Mouse (Mus musculus): ENCODE results near the gene Cd200r4. TPM values are rescaled to one million over a fixed set of nuclear protein-coding genes. Genes with fewer than 3 reads are reported as not detected.
"Not testable (repeated sequence)": the region's sequence is repeated elsewhere in the genome, so short reads cannot be mapped to it uniquely, and the experiment has no call there.

Gene Cd200r4
- total and polyA plus RNA-seq, 2 experiments = 0.06 to 0.37 TPM

- DNase-seq (ENCODE audit: extremely low read depth, low read depth, low spot score) = no peak
- Histone ChIP-seq H3K79me2 (ENCODE audit: control insufficient read depth, insufficient read depth, low read length) (no peaks in the 10 kb centered on the region), H3K36me3 (ENCODE audit: control insufficient read depth, insufficient read depth, low read length) (no peaks in the 10 kb centered on the region), H3K4me3 (ENCODE audit: insufficient read depth, low read depth, low read length) (no peak overlapping the region), H3K4me1 (ENCODE audit: control insufficient read depth, insufficient read depth, low read length) (no peaks in the 10 kb centered on the region), H3K9ac (ENCODE audit: low read depth, low read length) (no peak overlapping the region), H3K27ac (replicated peaks; ENCODE audit: insufficient read depth, low read depth, low read length) (no peak overlapping the region), H3K27me3 (ENCODE audit: control insufficient read depth, insufficient read depth, low read length) (no peaks in the 10 kb centered on the region)
- no peak for TF ChIP-seq CTCF (IDR thresholded peaks at IDR 0.05; ENCODE audit: low read depth, low read length)
- no peak for TF ChIP-seq POLR2A (IDR thresholded peaks at IDR 0.05; ENCODE audit: extremely low read depth, insufficient read depth, low read length)
- WGBS = 48% methylated on average over 1 of the region's 1 CpGs
Observed at GRCm38 (mm10) chr16:44818010-44818409, 6.5 kb downstream of the Cd200r4 start.

DNA sequence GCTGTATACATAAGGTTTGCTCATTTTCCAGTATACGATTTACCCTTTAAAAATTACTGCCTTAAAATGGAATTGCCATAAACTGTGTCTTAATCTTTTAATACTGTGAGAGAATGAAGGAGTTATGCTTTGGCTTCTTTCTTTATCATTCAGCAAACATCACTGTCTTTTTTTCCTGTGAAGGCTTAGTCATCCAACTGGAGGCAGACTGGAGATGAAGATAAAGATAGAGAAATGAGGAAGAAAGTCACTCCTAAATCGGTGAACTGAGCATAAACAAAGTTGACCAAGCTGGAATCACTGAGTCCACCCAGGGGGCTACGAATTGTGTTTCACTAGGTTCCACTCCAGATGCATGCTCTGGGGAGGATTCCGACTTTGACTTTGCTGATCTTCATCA, 9.0 kb downstream of the Cd200r4 start:
- H3K27me3 ChIP-seq (ENCODE audit: control insufficient read depth, insufficient read depth, low read length) = no peaks in the 10 kb centered on the region
- H3K79me2 ChIP-seq (ENCODE audit: control insufficient read depth, insufficient read depth, low read length) = no peaks in the 10 kb centered on the region
- no peak overlapping the region for H3K9ac ChIP-seq (ENCODE audit: low read depth, low read length)
- H3K27ac ChIP-seq (replicated peaks; ENCODE audit: insufficient read depth, low read depth, low read length) = no peak overlapping the region
- no peak for DNase-seq (ENCODE audit: extremely low read depth, low read depth, low spot score)
- 82% methylated on average over 4 of the region's 4 CpGs for WGBS
- H3K36me3 ChIP-seq (ENCODE audit: control insufficient read depth, insufficient read depth, low read length) = no peaks in the 10 kb centered on the region
- TF ChIP-seq POLR2A (IDR thresholded peaks at IDR 0.05; ENCODE audit: extremely low read depth, insufficient read depth, low read length) (no peak), CTCF (IDR thresholded peaks at IDR 0.05; ENCODE audit: low read depth, low read length) (no peak)
- H3K4me3 ChIP-seq (ENCODE audit: insufficient read depth, low read depth, low read length) = no peak overlapping the region
- H3K4me1 ChIP-seq (ENCODE audit: control insufficient read depth, insufficient read depth, low read length) = no peaks in the 10 kb centered on the region

GRCm38 (mm10) chr16:44832286-44832685, 20.8 kb downstream of the Cd200r4 start:
- no peak overlapping the region for H3K4me3 ChIP-seq (ENCODE audit: insufficient read depth, low read depth, low read length)
- no peaks in the 10 kb centered on the region for H3K27me3 ChIP-seq (ENCODE audit: control insufficient read depth, insufficient read depth, low read length)
- no peaks in the 10 kb centered on the region for H3K36me3 ChIP-seq (ENCODE audit: control insufficient read depth, insufficient read depth, low read length)
- no peak for TF ChIP-seq CTCF (IDR thresholded peaks at IDR 0.05; ENCODE audit: low read depth, low read length)
- TF ChIP-seq POLR2A (IDR thresholded peaks at IDR 0.05; ENCODE audit: extremely low read depth, insufficient read depth, low read length) = no peak
- DNase-seq (ENCODE audit: extremely low read depth, low read depth, low spot score) = no peak
- no peaks in the 10 kb centered on the region for H3K79me2 ChIP-seq (ENCODE audit: control insufficient read depth, insufficient read depth, low read length)
- H3K9ac ChIP-seq (ENCODE audit: low read depth, low read length) = no peak overlapping the region
- no peak overlapping the region for H3K27ac ChIP-seq (replicated peaks; ENCODE audit: insufficient read depth, low read depth, low read length)
- 65% methylated on average over 3 of the region's 3 CpGs for WGBS
- no peaks in the 10 kb centered on the region for H3K4me1 ChIP-seq (ENCODE audit: control insufficient read depth, insufficient read depth, low read length)

DNA sequence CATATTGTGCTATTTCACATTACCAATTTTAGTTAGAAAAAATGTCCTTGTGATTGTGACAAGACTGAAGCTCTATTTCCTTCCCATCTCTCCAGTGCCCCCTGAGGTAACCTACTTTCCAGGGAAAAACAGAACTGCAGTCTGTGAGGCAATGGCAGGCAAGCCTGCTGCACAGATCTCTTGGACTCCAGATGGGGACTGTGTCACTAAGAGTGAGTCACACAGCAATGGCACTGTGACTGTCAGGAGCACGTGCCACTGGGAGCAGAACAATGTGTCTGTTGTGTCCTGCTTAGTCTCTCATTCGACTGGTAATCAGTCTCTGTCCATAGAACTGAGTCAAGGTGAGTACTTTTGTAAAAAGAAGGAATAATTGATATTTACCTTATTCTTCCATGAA, 21.7 kb downstream of the Cd200r4 start:
- DNase-seq (ENCODE audit: extremely low read depth, low read depth, low spot score); H3K79me2 ChIP-seq (ENCODE audit: control insufficient read depth, insufficient read depth, low read length); H3K4me3 ChIP-seq (ENCODE audit: insufficient read depth, low read depth, low read length); H3K27ac ChIP-seq (replicated peaks; ENCODE audit: insufficient read depth, low read depth, low read length); H3K4me1 ChIP-seq (ENCODE audit: control insufficient read depth, insufficient read depth, low read length); H3K27me3 ChIP-seq (ENCODE audit: control insufficient read depth, insufficient read depth, low read length); H3K9ac ChIP-seq (ENCODE audit: low read depth, low read length); H3K36me3 ChIP-seq (ENCODE audit: control insufficient read depth, insufficient read depth, low read length): not testable (repeated sequence)
- 52% methylated on average over 2 of the region's 2 CpGs for WGBS

DNA sequence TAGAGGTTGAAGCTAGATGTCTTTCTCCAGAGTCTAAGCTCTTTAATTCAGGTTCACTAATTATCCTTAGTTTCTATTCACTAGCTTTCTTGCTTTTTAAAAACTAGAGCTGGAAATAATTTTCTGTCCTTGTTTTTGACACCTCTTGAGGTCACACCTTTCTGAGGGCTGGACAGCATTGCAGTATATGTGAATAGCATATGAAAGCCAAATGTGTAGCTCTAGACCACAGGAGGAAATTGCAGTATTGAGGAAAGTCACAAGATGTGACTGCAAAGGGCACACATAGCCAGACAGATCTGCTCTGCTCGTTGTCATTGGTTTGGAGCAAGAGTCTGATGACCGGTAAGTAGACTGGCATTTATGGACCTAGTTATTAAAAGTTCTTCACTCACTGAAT, 55.3 kb downstream of the Cd200r4 start, which contains the start of gene Cd200r2:
TSS of gene Cd200r2 (plus strand) at position 301 of the 400 bp plus-strand sequence.
- Histone ChIP-seq H3K4me1 (ENCODE audit: control insufficient read depth, insufficient read depth, low read length) (no peaks in the 10 kb centered on the region), H3K27ac (replicated peaks; ENCODE audit: insufficient read depth, low read depth, low read length) (no peak within 1 kb of the TSS), H3K4me3 (ENCODE audit: insufficient read depth, low read depth, low read length) (no peak within 1 kb of the TSS), H3K9ac (ENCODE audit: low read depth, low read length) (no peak within 1 kb of the TSS), H3K79me2 (ENCODE audit: control insufficient read depth, insufficient read depth, low read length) (no peaks in the 10 kb centered on the region), H3K27me3 (ENCODE audit: control insufficient read depth, insufficient read depth, low read length) (no peaks in the 10 kb centered on the region), H3K36me3 (ENCODE audit: control insufficient read depth, insufficient read depth, low read length) (no peaks in the 10 kb centered on the region)
- TF ChIP-seq POLR2A (IDR thresholded peaks at IDR 0.05; ENCODE audit: extremely low read depth, insufficient read depth, low read length) (no peak), CTCF (IDR thresholded peaks at IDR 0.05; ENCODE audit: low read depth, low read length) (no peak)
- 89% methylated on average over 2 of the region's 2 CpGs for WGBS
- no peak for DNase-seq (ENCODE audit: extremely low read depth, low read depth, low spot score)

DNA sequence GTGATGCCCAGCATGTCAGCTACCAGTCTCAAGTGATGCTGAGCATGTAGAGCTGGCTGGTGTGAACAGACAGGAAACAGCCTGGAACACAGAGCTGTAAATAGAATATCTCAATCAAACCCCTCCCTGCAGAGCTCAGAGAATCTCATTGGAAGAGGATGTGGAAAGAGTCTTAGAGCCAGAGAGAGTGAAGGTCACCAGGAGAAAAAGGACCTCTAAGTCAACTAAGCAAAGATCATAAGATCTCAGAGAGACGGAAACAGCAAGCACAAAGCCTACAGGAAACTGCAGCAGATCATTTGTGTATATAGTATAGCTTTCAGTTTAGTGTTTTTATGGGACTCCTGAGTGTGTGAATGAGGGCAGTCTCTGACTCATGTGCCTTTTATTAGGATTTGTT, 63.6 kb downstream of the Cd200r4 start:
- Histone ChIP-seq H3K4me3 (ENCODE audit: insufficient read depth, low read depth, low read length) (no peak overlapping the region), H3K4me1 (ENCODE audit: control insufficient read depth, insufficient read depth, low read length) (no peaks in the 10 kb centered on the region), H3K27me3 (ENCODE audit: control insufficient read depth, insufficient read depth, low read length) (no peaks in the 10 kb centered on the region), H3K79me2 (ENCODE audit: control insufficient read depth, insufficient read depth, low read length) (no peaks in the 10 kb centered on the region), H3K9ac (ENCODE audit: low read depth, low read length) (no peak overlapping the region), H3K27ac (replicated peaks; ENCODE audit: insufficient read depth, low read depth, low read length) (no peak overlapping the region), H3K36me3 (ENCODE audit: control insufficient read depth, insufficient read depth, low read length) (no peaks in the 10 kb centered on the region)
- no peak for TF ChIP-seq POLR2A (IDR thresholded peaks at IDR 0.05; ENCODE audit: extremely low read depth, insufficient read depth, low read length)
- TF ChIP-seq CTCF (IDR thresholded peaks at IDR 0.05; ENCODE audit: low read depth, low read length) = no peak
- WGBS = 65% methylated on average over 1 of the region's 1 CpGs
- DNase-seq (ENCODE audit: extremely low read depth, low read depth, low spot score) = no peak
